Mouse (Mus musculus): Measurements from ENCODE around the gene S100z.

DNA sequence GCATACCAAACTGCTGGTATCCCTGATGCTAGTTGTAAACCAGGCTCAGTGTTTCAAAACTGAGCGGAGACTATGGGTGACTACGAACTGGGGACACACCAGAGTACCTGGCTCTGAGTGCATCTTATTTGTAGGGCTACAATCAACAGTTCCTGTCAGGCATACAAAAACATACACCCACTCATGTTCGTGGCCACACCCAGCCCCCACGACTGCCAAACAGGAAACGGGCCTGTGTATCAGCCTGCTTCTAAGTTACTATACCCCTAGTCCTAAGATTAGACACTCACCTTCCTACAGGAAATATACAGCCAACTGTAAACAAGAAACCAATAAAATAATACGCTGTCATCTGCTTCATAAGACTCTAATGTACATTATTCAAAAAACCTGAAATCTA lies 42.5 kb upstream of the S100z start:
- TF ChIP-seq E2F4 (IDR thresholded peaks at IDR 0.05; ENCODE audit: borderline replicate concordance, low read depth, low read length) (no peak), HCFC1 (IDR thresholded peaks at IDR 0.05; ENCODE audit: low read depth, low read length) (no peak), CTCF (IDR thresholded peaks at IDR 0.05 in 2 of 3, conservative IDR thresholded peaks at IDR 0.05 in 1 of 3; ENCODE audit: control insufficient read depth in 1 of 3, insufficient read depth in 1 of 3, low read depth in 2 of 3, low read length in 3 of 3, poor library complexity in 1 of 3, severe bottlenecking in 1 of 3) (no peak), NRF1 (IDR thresholded peaks at IDR 0.05; ENCODE audit: insufficient read depth, low read depth, low read length, poor library complexity, severe bottlenecking) (no peak), POLR2AphosphoS5 (IDR thresholded peaks at IDR 0.05; ENCODE audit: borderline replicate concordance, low read depth, low read length) (no peak), EP300 (IDR thresholded peaks at IDR 0.05; ENCODE audit: low read depth in 1 of 2, low read length in 2 of 2) (no peak), SIN3A (IDR thresholded peaks at IDR 0.05; ENCODE audit: low read length) (no peak), RAD21 (IDR thresholded peaks at IDR 0.05; ENCODE audit: low read depth, low read length) (no peak), ZNF384 (IDR thresholded peaks at IDR 0.05; ENCODE audit: low read depth, low read length) (no peak), POLR2A (IDR thresholded peaks at IDR 0.05; ENCODE audit: control insufficient read depth in 1 of 2, insufficient read depth in 1 of 2, low read depth in 1 of 2, low read length in 2 of 2, poor library complexity in 1 of 2) (no peak)

Data from MEL (cell line).